Mouse (Mus musculus): ENCODE data around the gene Icam2. TPM values are rescaled to one million over a fixed set of nuclear protein-coding genes. Genes with fewer than 3 reads are reported as not detected.
A peak's percentile ranks its signal among the peaks of the same experiment; 100 is the strongest.
"Not testable (repeated sequence)": the region's sequence is repeated elsewhere in the genome, so short reads cannot be mapped to it uniquely, and the experiment has no call there.

Gene Icam2
- total RNA-seq, 1 experiment from 2014 or later: 24.6 TPM

- DNase-seq: no peak
These were observed 43.0 kb downstream of the Icam2 start for GRCm38 (mm10) chr11:106344910-106345309.

DNA sequence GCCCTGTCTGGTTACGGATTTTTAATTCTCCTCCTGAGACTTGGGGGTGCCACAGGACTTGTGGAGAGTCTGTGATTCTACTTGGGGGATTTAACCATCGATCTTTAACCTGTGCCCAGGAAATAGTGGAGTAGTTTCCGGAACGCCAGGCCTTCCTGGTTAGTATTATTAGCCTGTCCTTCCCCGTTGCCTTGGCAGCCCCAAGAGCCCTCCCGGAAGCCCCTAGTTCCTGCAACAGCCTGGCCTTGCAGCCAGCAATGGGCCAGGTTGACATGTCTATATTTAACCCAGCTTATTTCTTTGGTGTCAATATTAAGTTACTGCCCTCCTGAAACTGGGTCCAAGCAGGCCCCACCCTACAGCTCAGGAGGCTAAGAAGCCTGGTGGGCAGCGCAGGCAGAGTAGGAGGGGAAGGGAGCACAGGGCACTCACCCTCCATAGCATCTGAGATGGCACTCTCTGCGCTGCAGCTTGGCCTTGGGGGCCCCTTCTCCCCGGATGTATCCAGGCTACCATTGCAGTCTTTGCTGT, 46.8 kb downstream of the Icam2 start:
- peak; percentile 53 for DNase-seq

- DNase-seq: not testable (repeated sequence)
These were observed 48.6 kb downstream of the Icam2 start for GRCm38 (mm10) chr11:106339323-106339722.

DNA sequence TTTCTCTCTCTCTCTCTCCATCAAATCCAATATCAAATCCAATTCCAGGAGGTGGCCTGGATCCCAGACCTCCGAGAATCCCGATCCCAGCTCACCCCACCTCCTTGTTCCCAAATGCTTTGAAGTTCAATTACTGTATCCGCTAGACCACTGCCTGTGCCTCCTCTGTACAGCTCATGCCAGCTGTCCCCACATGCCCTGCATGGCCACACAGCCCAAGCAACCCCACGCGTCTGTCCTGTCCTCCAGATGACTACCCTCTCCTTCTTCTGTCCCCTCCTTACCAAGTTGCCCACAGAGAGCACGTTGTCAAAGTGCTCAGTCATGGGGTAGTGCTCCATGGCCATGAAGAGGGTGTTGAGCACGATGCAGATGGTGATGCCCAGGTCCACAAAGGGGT, 49.0 kb downstream of the Icam2 start:
- no peak for DNase-seq

DNA sequence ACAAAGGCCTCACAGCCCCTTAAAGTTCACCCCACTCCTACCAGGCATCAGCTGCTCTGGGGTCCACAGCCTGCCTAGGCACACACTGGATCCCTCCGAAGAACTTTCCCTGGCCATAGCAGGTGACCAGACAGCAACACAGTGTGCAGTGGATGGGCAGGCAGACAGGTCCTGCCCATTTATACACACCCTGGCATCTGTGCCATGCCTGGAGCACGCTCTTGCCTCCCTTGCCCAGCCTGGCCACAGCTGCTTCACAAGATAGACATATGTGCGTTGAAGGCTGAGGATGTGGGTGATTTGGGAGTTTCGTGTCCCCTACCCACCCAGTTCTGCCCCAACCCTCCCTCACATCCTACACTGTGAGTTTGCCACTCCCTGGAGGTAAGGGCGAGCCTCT, 49.8 kb downstream of the Icam2 start:
- DNase-seq: no peak

- no peak for DNase-seq
These were observed 53.8 kb downstream of the Icam2 start for GRCm38 (mm10) chr11:106334066-106334465.

GRCm38 (mm10) chr11:106332458-106332857, 55.4 kb downstream of the Icam2 start:
- DNase-seq: no peak

- peak; percentile 60 for DNase-seq
These were observed 58.2 kb downstream of the Icam2 start for GRCm38 (mm10) chr11:106329682-106330081.

- DNase-seq: no peak
These were observed 58.7 kb downstream of the Icam2 start for GRCm38 (mm10) chr11:106329128-106329527.

- DNase-seq: no peak
These were observed 59.4 kb downstream of the Icam2 start for GRCm38 (mm10) chr11:106328521-106328920.

Other genes starting within 250 kb of the Icam2 start
- gene Gm10840, start 227.2 kb downstream of the Icam2 start, total RNA-seq (2021): not detected in 2 replicates
- gene Limd2, start 227.2 kb downstream of the Icam2 start, total RNA-seq (2021): 21.1 and 59.4 TPM in 2 replicates
- 12.1 and 12.5 TPM in 2 replicates for gene Strada, start 185.9 kb downstream of the Icam2 start, total RNA-seq (2021)
- gene Ccdc47, start 171.7 kb downstream of the Icam2 start, total RNA-seq (2021): 116 and 120 TPM in 2 replicates
- gene Ddx42, start 171.1 kb downstream of the Icam2 start, total RNA-seq (2021): 51.5 and 59.9 TPM in 2 replicates
- 66.1 and 77.0 TPM in 2 replicates for gene Ftsj3, start 132.0 kb downstream of the Icam2 start, total RNA-seq (2021)
- gene Psmc5, start 131.9 kb downstream of the Icam2 start, total RNA-seq (2021): 141 and 146 TPM in 2 replicates
- gene Smarcd2, start 115.1 kb downstream of the Icam2 start, total RNA-seq (2021): 79.9 and 91.0 TPM in 2 replicates
- 0.11 and 0.23 TPM in 2 replicates for gene Tcam1, start 111.4 kb downstream of the Icam2 start, total RNA-seq (2021)
- gene Gh, start 86.2 kb downstream of the Icam2 start, total RNA-seq (2021): not detected in 2 replicates
- gene Cd79b, start 73.3 kb downstream of the Icam2 start, total RNA-seq (2021): 5.5 and 33.1 TPM in 2 replicates
- gene Scn4a, start 34.8 kb downstream of the Icam2 start, total RNA-seq (2021): 0.44 and 0.49 TPM in 2 replicates
- not detected in 2 replicates for gene Prr29, start 22.6 kb downstream of the Icam2 start, total RNA-seq (2021)
- 80.9 and 82.3 TPM in 2 replicates for gene Ern1, start 99.8 kb upstream of the Icam2 start, total RNA-seq (2021)
- 40.4 and 44.8 TPM in 2 replicates for gene Tex2, start 225.3 kb upstream of the Icam2 start, total RNA-seq (2021)

All from adrenal gland, postnatal 14 days (tissue).